Comparison of ENCODE assay signal across 10 mouse cellular contexts in the genomic region with DNA sequence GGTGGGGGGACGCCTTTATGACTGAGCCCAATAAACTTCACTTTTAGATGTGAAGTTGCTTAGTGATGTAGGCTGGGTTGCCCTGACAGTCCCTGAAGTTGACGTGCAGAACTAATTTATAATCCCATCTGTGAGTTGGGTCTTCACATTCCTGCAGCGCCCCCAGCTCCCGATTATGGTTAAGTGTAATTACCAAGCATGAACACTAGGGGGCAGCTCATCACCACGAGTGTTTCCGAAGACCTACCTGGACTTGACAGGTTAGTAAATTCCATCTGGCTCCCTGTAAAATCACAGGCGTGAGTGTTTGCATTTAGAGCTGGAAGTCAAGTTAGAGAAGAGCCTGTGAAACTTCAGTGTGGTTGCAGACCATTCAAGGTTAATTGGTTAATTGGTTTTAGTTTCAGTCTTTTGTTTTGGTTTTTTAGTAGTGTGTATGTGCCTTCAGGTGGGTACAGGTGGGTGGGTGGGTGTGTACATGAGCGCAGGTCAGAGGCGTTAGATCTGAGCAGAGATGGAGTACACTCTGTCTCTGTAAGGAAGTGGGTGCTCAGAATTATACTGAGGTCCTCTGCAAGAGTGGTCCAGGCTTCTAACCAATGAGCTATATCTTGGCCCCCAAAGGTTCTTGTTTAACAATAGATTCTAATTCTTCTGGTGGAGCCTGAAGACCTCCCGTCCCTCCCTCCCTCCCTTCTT. TPM values are rescaled to one million over a fixed set of nuclear protein-coding genes. Genes with fewer than 3 reads are reported as not detected.
DNase-seq lines count a peak whose midpoint lies in the region; ATAC-seq lines count a peak whose summit lies in the region.
"Had no signal": no experiment of that assay in that cellular context is flagged by ENCODE, and none has a peak within 500 bp of the region (broad histone marks: within the 10 kb centered on the region; RNA-seq: fewer than 3 reads in every experiment).

No protein-coding gene starts in this region.

- H3K9me3 ChIP-seq in midbrain, embryonic 15.5 days = no peaks in the 10 kb centered on the region

- H3K27me3 ChIP-seq in midbrain, embryonic 15.5 days (replicated peaks) = no peaks in the 10 kb centered on the region

- peak; percentile 42 for DNase-seq in gastrocnemius, adult 18-20 months (ENCODE audit: low spot score)
- DNase-seq in gastrocnemius, postnatal 4 days (ENCODE audit: low spot score in 2 of 2) = no peak
- peak; percentile 84 for DNase-seq in CD4-positive, CD25-positive, alpha-beta regulatory T cell, adult 2 months (ENCODE audit: low read depth, low spot score)
- DNase-seq in cerebellum, adult 11-12 months = peak; percentile 32
- peak; percentile 70 for DNase-seq in forelimb bud, embryonic 11.5 days (ENCODE audit: low read depth, low spot score)
- DNase-seq in left cerebral cortex, postnatal 14 days (ENCODE audit: low spot score in 2 of 2) = peak; percentile 37 to 69
- DNase-seq in thymus, postnatal 10 days (ENCODE audit: low spot score in 2 of 2) = peak; percentile 50 to 80

- 19% methylated on average over 10 of the region's 10 CpGs for WGBS in midbrain, embryonic 15.5 days

- peaks cover 3% of the 10 kb centered on the region for H3K4me1 ChIP-seq in midbrain, embryonic 15.5 days

- H3K27ac ChIP-seq in midbrain, embryonic 15.5 days = no peak overlapping the region

- intact Hi-C loops in left cerebral cortex, postnatal 14 days (cut with DNase I) = loop anchor here (1.0 to 5.0 kb wide), 3 partner anchors 65 to 183 kb away; no protein-coding TSS in a partner anchor

- no peak overlapping the region for H3K4me2 ChIP-seq in midbrain, embryonic 15.5 days

- no peak overlapping the region for H3K4me3 ChIP-seq in midbrain, embryonic 15.5 days

- peak; percentile 67 for ATAC-seq in midbrain, embryonic 15.5 days (replicated peaks)

- no peaks in the 10 kb centered on the region for H3K36me3 ChIP-seq in midbrain, embryonic 15.5 days (replicated peaks)

- no peak overlapping the region for H3K9ac ChIP-seq in midbrain, embryonic 15.5 days

RNA-seq across cellular contexts. Expression of a gene that starts 15.0 kb away (rescaled TPM):
- 10 to 100 TPM; 17.4 to 24.4 TPM for total RNA-seq in gastrocnemius, adult 18-20 months (2021)
- total RNA-seq in gastrocnemius, postnatal 4 days (2021) = 10 to 100 TPM; 50.1 to 54.6 TPM
- 100 to 1,000 TPM; 138 to 148 TPM for total RNA-seq in left cerebral cortex, postnatal 14 days (2021)
- polyA plus RNA-seq in midbrain, embryonic 15.5 days (2015; fragmentation: Nextera tagmentation; extraction: Ambion mirVana) = 36.1 and 38.3 TPM in 2 replicates

RNA-seq across cellular contexts. Expression of a gene that starts 45.8 kb away (rescaled TPM):
- not detected for total RNA-seq in gastrocnemius, adult 18-20 months (2021)
- total RNA-seq in gastrocnemius, postnatal 4 days (2021) = not detected
- total RNA-seq in left cerebral cortex, postnatal 14 days (2021) = not detected
- polyA plus RNA-seq in midbrain, embryonic 15.5 days (2015; fragmentation: Nextera tagmentation; extraction: Ambion mirVana) = not detected in 2 replicates
- polyA plus RNA-seq: large intestine, adult 2 months; stomach, embryonic 14.5 days had no signal

Comparison
In these comparisons a context has a peak if more than half of its experiments do, and no peak if none do; other contexts are left out.
1. DNase-seq: peak in gastrocnemius, adult 18-20 months (single experiment), CD4-positive, CD25-positive, alpha-beta regulatory T cell, adult 2 months (single experiment), cerebellum, adult 11-12 months (single experiment), forelimb bud, embryonic 11.5 days (single experiment), left cerebral cortex, postnatal 14 days (2 of 2) and thymus, postnatal 10 days (2 of 2); none in gastrocnemius, postnatal 4 days (0 of 2).